Mouse (Mus musculus): ENCODE results near the gene Sigirr.

The Sigirr gene

DNA sequence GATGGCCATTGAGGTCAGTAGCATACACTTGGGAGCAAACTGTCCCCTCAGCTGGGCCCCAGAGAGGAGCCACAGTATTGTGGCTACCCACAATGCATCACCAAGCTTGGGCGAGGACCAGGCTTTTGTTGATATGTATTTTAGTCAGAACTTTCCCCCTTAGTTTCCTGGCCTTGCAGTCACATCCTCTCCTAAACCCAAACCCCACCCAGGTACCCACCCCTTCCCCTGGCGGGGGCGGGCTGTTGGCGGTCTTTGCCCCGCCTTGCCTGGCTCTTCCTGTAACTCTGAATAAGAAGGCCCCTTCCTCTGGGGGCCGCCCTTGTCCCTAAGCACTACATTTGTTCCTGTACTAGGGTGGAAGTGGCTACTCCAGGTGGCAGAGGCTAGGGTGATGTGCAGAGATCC is 3.7 kb downstream of the Sigirr start:
- DNase-seq (ENCODE audit: low spot score in 2 of 2) = peak in 1 of 2 experiments; percentile 42

DNA sequence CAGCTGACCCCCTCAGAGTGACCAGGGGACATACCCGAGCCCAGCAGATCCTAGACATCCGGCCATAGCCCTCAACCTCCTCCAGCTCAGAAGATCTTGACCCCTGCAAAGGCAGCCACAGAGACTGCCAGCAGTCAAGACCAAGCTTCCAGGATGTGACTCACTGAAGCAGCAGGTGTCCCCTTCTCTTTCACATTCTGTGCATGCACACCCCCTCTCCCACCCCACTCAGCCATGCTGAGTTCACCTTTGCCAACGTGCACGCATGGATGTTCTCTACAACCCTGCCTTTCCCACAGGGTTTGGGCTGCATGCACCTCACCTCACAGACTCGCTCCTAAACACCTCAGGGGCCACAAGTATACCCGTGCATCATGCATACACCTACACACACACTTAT is 4.4 kb downstream of the Sigirr start:
- DNase-seq (ENCODE audit: low spot score in 2 of 2) = no peak

DNA sequence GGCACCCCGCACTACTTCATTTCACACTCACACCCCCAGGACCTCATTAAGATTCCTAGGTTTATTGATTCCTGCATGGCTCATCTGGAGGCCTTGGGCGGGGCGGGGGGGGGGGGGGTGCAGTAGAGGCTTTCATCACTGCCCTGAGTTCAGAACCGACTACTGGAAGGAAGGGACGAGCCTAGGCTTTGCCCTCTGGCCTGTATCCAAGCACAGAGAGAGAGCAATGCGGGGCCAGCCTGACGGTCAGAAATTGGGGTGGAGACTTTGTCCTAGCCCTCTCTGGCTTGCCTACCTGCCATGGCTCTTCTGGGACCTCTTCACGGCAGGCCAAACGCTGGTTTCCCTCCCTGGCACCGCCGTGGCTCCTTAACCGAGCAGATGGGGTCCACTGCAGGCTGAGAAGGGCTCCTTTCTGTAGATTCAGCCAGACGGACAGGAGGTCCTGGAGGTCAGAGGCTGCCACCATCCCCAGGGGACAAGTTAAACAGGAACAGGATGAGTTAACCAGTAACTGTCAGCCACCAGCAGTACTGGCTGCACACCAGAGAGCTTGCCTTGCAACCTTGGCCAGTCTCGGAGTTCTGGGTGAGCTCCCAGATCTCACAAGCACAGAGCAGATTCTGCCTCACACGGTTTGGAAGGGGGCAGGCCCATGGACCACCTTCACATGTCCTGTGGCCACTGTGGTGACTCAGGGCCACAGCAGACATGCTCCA is 5.7 kb downstream of the Sigirr start:
- DNase-seq (ENCODE audit: low spot score in 2 of 2) = no peak

DNA sequence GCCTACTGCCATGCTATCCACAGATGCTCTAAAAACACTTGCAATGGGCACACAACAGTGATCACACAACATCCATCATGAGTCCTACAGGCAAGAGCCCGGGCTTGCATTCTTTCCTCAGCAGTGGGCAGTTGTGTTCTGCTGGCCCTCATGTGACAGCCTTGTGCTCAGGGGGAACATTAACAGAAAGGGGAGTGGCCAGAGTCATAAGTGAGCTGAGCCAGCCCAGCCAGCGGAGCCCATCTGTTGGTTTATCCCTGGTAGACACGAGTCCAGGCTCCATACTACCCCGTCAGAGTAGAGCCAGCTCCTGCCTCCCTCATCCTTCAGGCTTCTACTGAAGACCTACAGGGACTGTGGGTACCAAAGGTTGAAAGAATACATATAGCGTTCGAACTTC is 6.4 kb downstream of the Sigirr start:
- no peak for DNase-seq (ENCODE audit: low spot score in 2 of 2)

DNA sequence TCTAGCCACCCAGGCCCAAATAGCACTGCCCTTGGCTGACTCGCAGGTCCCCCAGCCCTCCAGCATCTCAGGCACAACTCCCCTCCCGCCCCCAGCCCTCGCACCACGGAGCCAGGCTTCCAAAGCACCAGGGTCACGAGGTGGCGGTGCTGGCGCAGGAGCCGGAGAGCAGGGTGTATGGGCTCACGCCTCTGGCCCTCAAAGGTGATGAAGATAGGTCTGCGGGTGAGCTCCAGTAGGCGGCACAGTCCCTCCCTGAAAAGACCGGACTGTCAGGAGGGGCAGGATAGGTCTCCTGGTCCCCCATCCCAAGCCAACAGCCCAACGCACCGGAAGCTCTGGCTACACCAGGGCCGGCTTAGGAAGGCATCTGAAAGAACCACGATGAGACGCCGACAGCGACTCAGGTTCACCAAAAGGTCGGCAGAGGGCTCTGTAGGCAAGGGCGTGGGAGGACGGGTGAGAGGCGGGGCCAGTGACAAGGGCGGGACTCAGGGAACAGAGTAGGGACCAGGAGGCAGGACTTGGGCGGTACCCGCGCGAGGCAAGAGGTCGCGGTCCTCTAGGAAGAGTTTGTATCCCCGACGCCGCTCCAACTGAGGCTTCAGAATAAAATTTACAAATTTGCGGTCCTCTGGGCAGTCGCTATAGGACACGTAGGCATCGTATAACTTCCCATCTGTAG is 8.2 kb downstream of the Sigirr start:
- DNase-seq (ENCODE audit: low spot score in 2 of 2) = peak; percentile 85 to 90

DNA sequence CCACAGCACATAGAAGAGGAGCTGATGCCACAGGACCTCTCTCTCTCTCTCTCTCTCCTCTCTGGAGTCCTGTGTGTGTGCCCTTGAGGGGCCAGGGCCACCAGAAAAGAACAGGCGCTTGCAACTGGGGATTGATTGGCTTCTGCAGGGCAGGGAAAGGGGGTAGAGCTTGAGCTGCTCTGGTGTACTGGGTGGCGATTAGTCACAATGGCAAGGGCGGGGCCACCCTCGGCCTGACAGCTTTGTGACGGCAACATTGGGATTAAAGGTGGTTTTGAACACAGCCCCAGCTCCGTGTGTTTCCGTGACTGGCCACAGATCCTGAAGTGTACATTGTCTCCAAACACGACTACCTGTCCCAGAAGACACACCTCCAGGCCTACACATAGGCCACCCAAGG is 10.1 kb downstream of the Sigirr start:
- DNase-seq (ENCODE audit: low spot score in 2 of 2) = no peak

DNA sequence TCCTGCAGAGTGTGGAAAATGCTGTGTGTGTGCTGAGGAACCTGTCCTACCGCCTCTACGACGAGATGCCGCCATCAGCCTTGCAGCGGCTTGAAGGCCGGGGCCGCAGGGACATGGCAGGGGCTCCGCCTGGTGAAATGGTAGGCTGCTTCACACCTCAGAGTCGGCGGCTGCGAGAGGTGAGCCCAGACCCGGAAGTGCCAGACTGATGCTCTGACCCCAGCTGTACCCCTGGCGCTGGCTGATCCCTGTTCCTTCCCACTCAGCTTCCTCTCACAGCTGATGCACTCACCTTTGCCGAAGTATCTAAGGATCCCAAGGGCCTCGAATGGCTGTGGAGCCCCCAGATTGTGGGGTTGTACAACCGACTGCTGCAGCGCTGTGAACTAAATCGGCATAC is 11.9 kb downstream of the Sigirr start:
- no peak for DNase-seq (ENCODE audit: low spot score in 2 of 2)

DNA sequence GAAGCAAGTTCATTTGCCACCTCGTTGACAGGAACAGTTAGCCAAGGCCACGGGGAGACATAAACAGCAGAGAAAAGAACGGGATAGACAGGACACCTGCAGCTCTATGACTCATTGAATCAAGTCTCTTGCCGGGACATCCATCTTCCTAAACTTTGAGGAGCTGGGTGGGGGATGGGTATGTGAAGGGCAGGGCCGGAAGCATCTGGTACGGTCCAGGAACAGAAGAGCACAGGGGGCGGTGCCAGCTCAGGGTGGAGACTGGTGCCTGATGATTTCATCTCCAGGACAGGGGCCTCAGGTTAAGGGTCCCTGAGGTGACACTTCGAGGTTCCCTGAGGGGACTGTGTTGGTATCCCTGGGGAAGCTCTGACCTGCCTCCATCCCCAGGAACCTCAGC is 12.5 kb downstream of the Sigirr start:
- no peak for DNase-seq (ENCODE audit: low spot score in 2 of 2)

DNA sequence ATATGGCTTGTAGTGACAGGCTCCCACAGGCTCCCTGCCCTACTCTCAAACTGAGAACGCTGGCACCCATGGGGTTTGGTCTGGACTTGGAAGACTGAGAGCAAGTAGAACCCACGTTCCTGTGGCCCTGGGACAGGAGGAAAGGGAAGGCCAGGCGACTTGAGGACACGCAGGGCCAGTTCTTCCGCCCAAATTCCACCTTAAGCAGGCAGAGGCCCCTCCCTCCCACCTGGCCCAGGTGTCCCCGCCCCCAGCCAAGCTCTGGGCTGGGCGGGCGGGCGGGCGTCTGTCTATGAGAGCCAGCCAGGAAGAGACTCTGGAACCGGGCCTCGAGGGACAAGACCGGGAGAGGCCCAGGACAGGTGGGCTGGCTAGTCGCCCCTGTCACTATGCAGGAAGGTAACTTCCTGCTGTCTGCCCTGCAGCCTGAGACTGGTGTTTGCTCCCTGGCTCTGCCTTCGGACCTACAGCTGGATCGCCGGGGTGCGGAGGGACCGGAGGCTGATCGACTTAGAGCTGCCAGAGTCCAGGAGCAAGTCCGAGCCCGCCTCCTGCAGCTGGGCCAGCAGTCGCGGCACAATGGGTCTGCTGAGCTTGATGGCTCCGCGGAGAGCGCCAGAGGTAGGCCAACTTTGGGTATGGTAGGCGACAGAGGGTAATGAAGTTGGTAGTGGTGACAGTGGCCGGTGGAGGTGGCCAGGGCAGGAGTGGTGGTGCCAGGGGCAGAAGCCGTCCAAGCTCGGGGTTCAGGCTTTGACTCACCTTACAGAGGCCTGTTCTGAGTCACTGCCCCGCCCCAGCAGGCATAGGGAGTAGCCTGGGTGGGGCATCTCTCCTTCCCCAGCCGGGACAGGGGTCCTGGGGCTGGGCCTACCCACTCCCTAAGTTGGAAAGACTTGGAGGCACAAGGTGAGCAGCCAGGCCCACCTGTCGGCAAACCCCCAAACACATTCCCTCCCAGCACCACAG is 20.6 kb downstream of the Sigirr start:
- DNase-seq (ENCODE audit: low spot score in 2 of 2) = peak; percentile 56 to 57

DNA sequence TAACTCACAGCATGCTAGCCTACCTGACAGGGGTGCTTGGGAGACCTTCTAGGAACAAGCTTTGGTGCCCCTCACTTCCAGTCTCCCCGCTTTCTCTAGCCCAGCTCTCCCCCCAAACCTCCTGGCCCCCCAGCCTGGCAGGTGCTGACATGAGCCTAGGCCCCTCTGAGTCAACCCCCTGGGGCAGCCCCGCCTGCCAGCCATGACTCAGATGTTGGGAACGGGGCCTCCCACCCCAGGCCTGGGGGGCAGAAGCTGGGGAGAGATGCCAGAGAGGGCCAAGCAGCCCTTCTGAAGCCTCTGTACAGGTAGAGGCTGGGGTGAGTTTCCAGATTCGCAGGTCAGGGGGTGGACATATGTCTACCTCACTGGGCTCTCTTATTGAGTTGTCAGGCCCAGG is 21.5 kb downstream of the Sigirr start:
- DNase-seq (ENCODE audit: low spot score in 2 of 2) = peak; percentile 43 to 52

DNA sequence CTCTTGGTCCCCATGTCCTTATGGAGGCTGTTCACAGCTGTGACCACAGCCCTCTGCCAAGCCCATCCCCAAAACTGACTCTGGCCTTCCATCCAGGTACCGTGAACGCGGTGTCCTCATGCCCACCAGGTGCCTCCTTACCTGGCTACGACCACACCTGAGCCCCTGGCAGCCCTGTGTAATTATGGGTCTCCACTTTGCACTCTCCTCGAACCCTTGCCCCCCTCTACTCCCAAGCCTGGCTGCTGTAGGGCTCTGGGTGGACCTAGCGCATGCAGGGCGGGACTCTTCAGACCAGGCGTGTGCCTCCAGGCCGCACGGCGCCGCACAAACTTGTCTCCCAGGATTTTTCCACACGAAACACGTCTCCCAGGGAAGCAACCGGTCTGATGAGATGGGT is 22.5 kb downstream of the Sigirr start, which contains the start of gene Pkp3:
Gene Pkp3, plus strand, starts transcription at position 378 of the 400 bp plus-strand sequence.
- no peak for DNase-seq (ENCODE audit: low spot score in 2 of 2)

DNA sequence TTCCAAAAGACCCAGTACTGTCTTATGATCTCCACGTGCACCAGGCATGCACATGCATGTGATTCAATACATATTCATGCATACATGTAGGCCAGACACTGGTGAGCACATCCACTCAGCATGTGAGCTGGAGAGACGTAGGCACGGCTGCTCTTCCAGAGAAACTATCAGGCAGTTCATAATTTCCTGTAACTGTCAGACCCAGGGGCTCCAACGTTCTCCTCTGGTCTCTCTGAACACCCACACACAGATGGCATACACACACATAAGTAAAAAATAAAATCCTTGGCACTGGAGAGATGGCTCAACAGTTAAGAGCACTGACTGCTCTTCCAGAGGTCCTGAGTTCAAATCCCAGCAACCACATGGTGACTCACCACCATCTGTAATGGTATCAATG is 26.6 kb downstream of the Sigirr start:
- DNase-seq (ENCODE audit: low spot score in 2 of 2) = no peak

DNA sequence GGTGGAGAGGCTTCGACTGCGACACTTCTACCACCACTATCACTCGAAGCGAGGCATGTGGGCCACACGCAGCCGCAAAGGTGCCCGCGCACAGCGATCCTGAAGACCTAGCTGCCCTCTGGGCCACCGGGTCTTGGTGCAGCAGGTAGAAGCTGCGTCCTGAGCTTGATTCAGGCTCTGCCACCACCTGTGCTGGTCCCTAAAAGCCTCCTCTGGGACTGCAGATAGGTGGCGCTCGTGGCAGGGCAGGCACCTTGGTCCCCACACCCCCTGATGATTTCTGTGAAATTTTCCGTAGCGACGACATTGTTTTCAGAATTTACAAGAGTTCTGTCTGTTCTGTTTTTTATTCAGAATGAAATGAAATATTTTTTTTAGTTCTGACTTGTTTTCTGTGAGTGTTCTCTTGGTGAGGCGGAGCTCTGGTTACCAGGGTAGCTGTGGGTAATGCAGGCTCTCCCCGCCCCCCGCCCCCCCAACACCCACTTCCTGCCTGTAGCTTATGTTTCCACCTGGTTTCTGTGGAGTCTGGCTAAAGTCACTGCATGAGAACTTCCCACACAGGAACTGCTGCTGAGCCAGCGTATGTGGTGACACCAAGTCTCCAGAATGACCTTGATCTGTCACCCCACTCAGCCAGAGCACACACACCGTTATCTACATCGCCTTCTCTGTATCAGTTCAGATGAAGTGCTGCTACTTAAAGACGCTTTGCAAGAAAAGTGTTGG is 28.2 kb downstream of the Sigirr start:
- DNase-seq (ENCODE audit: low spot score in 2 of 2) = no peak

DNA sequence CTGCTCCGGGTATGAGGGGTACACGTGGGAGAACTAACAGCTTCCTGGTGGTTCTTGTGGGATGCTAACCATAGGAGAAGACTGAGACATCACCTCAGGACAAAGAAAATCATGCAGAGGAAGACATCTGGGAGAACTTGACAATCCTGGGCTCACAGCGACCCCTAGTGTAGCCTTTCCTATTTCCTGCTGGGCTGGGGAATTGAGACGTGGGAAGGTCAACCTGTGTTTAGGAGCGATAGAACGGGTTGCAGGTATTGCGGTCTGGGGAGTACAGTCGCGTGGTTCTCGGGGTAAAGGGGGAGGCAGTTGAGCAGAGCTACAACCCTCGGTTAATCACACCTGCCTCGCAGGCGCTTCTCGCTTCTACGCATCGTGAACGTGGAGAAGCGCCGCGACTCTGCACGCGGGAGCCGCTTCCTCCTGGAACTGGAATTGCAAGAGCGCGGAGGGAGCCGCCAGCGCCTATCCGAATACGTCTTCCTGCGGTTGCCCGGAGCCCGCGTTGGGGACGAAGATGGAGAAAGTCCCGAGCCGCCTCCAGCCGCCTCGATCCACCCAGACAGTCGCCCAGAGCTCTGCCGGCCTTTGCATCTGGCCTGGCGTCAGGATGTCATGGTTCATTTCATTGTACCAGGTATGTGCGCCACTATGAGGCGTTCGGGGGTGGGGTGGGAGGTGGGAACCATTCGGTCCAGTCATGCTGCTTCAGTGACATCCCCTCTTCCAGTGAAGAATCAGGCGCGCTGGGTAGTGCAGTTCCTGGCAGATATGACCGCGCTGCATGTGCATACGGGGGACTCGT is 30.1 kb downstream of the Sigirr start:
- DNase-seq (ENCODE audit: low spot score in 2 of 2) = peak; percentile 72 to 76

DNA sequence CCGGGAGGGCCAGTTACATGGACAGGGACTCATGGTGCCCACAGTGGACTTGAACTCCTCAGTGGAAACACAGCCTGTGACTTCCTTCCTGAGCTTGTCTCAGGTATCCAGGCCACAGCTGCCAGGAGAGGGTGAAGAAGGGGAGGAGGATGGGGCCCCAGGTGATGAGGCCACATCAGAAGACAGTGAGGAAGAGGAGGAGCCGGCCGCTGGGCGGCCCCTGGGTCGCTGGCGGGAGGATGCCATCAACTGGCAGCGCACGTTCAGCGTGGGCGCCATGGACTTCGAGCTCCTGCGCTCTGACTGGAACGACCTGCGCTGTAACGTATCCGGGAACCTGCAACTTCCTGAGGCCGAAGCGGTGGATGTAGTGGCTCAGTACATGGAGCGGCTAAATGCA is 32.0 kb downstream of the Sigirr start:
- DNase-seq (ENCODE audit: low spot score in 2 of 2) = no peak

DNA sequence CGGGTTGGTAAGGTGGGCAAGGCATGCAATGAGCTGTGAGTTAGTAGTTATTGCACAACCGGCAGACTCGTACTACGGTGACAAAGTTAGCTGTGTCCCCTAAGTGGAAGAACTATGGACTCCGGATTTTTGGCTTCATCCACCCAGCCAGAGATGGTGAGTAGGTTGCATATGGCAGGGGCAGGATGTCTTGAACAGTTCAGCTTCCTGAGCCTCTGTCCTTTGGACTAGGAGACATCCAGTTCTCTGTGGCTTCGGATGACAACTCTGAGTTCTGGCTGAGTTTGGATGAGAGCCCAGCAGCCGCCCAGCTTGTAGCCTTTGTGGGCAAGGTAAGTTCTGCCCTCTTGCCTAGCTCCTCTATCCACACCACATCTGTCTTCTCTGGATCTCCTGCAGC is 35.8 kb downstream of the Sigirr start:
- no peak for DNase-seq (ENCODE audit: low spot score in 2 of 2)

DNA sequence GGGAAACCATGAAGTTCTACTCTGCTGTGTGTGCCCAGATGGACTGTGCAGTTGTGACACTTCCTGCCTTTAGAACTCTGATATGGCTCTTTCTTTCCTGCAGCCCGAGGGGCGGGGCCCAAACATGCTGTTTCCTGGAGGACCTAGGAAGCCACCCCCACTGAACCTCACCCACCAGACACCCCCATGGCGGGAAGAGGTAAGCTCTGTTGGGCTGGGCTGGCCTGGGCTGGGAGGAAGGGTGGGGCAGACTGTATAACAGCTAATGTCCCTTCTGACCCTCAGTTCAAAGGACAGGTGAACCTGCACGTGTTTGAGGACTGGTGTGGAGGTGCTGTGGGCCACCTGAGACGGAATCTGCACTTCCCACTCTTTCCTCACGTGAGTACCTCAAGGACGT is 36.2 kb downstream of the Sigirr start:
- DNase-seq (ENCODE audit: low spot score in 2 of 2) = no peak

DNA sequence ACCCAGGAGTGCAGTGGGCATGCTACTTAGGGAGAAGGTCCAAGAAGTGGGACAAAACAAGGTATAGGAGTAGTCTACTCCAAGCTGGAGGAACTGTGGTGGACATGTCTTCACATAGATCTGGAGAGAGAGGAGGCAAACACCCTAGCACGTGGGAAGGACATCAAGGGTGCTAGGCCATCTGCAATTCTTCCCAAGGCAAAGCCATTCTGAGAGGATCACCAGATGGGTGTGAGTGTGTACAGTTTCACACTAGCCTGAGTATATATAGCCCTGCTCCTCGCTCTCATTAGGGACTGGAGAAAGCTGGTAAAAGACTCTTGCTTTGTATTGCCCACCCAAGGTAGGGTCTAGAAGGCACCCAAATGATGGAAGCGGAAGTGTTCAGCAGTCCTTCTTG is 37.0 kb downstream of the Sigirr start:
- DNase-seq (ENCODE audit: low spot score in 2 of 2) = no peak

DNA sequence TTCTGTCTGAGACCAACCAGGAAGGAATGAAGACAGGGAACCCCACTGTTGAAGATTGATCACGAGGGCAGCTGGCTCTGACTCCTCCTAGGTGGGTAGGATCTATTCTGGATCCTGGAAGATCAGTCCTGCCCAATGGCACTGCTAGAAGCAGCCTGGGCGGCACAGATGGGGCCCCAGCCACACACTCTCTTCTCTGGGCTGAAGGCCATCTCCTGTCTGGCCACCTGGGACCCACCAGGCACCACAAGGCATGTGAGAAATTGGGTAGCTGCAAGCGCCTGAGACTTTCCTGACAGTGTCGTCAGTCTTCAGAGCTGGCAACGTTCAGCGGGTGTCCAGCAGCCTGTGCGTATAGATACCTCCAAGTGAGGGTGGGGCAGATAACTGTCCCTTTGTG is 37.8 kb downstream of the Sigirr start:
- DNase-seq (ENCODE audit: low spot score in 2 of 2) = no peak

DNA sequence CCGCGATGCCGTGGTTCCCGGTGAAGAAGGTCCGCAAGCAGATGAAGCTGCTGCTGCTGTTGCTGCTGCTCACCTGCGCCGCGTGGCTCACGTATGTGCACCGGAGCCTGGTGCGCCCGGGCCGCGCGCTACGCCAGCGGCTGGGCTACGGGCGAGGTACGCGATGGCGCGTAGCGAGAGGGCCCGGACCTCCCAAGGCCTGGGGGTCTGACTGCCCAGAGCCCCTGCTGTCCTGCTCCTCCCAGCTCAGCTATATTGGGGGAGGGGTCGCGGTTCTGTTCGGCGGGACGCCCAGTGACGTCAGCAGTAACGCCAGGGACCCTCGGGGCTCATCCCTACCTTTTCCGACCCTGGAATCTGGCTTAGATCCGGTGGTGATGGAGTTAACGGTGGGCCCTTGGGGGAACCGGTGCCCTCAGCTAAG is 39.1 kb downstream of the Sigirr start:
- no peak for DNase-seq (ENCODE audit: low spot score in 2 of 2)
